Mouse (Mus musculus) midbrain, embryonic 10.5 days (tissue): ENCODE measurements around the gene Tmem259. TPM values are rescaled to one million over a fixed set of nuclear protein-coding genes. Genes with fewer than 3 reads are reported as not detected.
"Not testable (repeated sequence)": the region's sequence is repeated elsewhere in the genome, so short reads cannot be mapped to it uniquely, and the experiment has no call there.

Source experiments
- DNase-seq: peaks from one replicate; pipeline ENCODE4 v3.0.0-alpha.2; 2017; ENCODE audit warnings: low spot score
- H3K27ac ChIP-seq: fragments of 300-500 bp; sonication (generic); replicated peaks from 2 replicates; pipeline ENCODE4 v1.5.1; 2016; ENCODE audit warnings: mild to moderate bottlenecking
- H3K27me3 ChIP-seq: fragments of 300-500 bp; sonication (generic); 2 replicates; pipeline ENCODE4 v1.6.1; 2016; ENCODE audit warnings: low read depth, mild to moderate bottlenecking; ENCODE audit not compliant: poor library complexity, severe bottlenecking
- H3K36me3 ChIP-seq: fragments of 300-500 bp; sonication (generic); 2 replicates; pipeline ENCODE4 v1.6.1; 2016; ENCODE audit warnings: mild to moderate bottlenecking, moderate library complexity
- H3K4me1 ChIP-seq: fragments of 300-500 bp; sonication (generic); 2 replicates; pipeline ENCODE4 v1.6.1; 2016
- H3K4me3 ChIP-seq: fragments of 300-500 bp; sonication (generic); 2 replicates; pipeline ENCODE4 v1.5.1; 2016; ENCODE audit warnings: mild to moderate bottlenecking, moderate library complexity
- H3K9me3 ChIP-seq: fragments of 300-500 bp; sonication (generic); replicated peaks from 2 replicates; pipeline ENCODE4 v1.6.1; 2016; ENCODE audit warnings: mild to moderate bottlenecking
- WGBS: fragments of 180-500 bp; shearing (Covaris S2); methylation state at CpG from one replicate; pipeline ENCODE4 v1.1.7; 2016; 5-methylcytosine and 5-hydroxymethylcytosine counted together
- polyA plus RNA-seq: library from polyadenylated mRNA; unstranded; fragments of >200 nt; fragmentation: Nextera tagmentation; extraction: Ambion mirVana; gene quantifications from 2 replicates; pipeline ENCODE4 v1.2.1, GENCODE M21; 2016

Tmem259 gene
- polyA plus RNA-seq, 1 experiment from 2014 or later, result 11.0 TPM

DNA sequence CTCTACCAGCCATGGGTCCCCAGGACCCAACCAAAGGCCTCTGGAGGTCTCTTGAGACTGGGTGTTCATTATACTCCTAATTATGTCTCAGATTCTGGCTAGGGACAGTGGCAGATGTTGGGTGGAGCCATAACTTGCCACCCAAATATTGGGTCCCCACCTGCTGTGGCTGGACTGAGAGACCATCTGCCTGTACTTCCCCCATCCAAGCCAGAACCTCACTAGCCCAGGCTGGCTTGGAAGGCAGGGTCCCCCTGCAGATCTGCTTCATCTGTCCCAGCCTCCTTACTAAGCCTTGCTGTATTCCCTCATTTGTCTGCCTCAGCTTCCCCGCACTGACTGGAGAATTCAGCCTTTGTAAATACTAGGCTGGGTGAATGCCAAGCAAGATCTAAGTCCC lies 15.9 kb downstream of the Tmem259 start:
- no peak for DNase-seq
- Histone ChIP-seq H3K27ac (no peak overlapping the region), H3K4me3 (no peak overlapping the region), H3K9me3 (no peaks in the 10 kb centered on the region), H3K36me3 (peaks cover 57% of the 10 kb centered on the region), H3K27me3 (peaks cover 54% of the 10 kb centered on the region), H3K4me1 (peaks cover 13% of the 10 kb centered on the region)
- 82% methylated on average over 1 of the region's 1 CpGs for WGBS

DNA sequence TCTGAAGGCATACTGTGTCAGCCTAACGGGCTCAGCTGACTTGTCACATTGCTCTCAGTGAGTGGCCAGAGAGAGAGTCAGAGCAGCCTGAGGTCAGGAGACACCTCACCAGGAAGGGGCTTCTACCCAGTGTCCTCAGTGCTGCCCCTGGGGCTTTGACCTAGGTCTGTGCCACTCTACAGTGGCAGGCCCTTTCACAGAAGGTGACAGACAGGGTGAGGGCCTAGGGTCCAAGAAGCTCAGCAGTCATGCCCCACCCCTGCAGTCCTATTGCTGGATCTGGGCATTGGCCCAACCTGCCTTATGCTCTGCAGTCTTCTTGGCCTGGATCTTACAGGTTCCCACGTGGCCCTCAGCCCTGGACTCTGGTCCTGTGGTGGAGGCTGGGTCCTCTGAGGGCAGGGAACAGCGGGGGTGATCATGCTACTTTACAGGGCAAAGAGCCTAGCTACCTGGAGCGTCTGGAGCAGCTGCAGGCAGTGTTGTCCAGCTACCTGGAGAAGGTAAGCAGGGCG lies 17.2 kb downstream of the Tmem259 start:
- 91% methylated on average over 5 of the region's 5 CpGs for WGBS
- no peaks in the 10 kb centered on the region for H3K9me3 ChIP-seq
- peaks cover 69% of the 10 kb centered on the region for H3K36me3 ChIP-seq
- DNase-seq, result no peak
- H3K27ac ChIP-seq, result no peak overlapping the region
- peaks cover 13% of the 10 kb centered on the region for H3K4me1 ChIP-seq
- no peak overlapping the region for H3K4me3 ChIP-seq
- H3K27me3 ChIP-seq, result peaks cover 42% of the 10 kb centered on the region

DNA sequence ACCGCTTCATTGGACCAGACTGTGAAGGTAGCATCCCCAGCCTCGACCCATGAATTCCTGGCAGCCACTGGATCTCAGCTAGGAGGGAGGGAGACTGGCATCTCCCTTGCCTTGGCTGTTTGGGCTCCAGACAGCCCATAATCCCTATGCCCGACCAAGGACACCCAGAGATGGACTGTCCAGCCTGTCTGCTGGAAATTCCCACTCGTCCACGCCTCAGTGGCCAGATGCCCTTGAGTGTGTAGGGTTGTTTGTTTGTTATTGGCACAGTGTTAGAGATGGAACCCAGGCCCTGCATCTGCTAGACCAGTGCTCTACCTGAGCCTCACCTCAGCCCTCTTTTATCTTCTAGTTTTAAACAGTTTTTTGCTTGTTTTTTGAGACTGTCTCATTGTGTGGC lies 18.8 kb downstream of the Tmem259 start:
- Histone ChIP-seq H3K4me3 (no peak overlapping the region), H3K9me3 (no peaks in the 10 kb centered on the region), H3K27me3 (peaks cover 25% of the 10 kb centered on the region), H3K27ac (no peak overlapping the region), H3K4me1 (peaks cover 14% of the 10 kb centered on the region), H3K36me3 (peaks cover 78% of the 10 kb centered on the region)
- WGBS, result 90% methylated on average over 5 of the region's 5 CpGs
- no peak for DNase-seq

DNA sequence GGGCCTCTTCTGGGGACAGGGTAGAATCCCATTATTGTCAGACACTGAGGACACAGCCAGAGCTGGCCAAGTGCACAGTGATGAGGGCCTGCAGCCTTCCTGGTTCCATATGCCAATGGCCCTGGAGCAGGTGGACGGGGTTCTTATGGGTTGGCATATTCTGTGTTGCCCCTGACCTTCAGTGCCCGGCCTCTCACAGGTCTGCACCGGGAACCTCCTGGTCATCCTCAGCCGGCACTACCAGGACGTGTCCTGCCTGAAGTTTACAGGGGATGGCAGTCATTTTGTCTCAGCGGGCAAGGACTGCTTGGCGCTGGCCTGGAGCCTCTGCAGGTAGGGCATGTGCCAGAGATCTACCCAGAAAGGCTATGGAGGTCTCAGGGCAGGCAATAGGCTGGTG lies 19.4 kb downstream of the Tmem259 start:
- Histone ChIP-seq H3K4me1 (peaks cover 18% of the 10 kb centered on the region), H3K9me3 (no peaks in the 10 kb centered on the region), H3K27ac (no peak overlapping the region), H3K4me3 (no peak overlapping the region), H3K27me3 (peaks cover 19% of the 10 kb centered on the region), H3K36me3 (peaks cover 78% of the 10 kb centered on the region)
- WGBS, result 94% methylated on average over 7 of the region's 7 CpGs
- DNase-seq, result no peak

DNA sequence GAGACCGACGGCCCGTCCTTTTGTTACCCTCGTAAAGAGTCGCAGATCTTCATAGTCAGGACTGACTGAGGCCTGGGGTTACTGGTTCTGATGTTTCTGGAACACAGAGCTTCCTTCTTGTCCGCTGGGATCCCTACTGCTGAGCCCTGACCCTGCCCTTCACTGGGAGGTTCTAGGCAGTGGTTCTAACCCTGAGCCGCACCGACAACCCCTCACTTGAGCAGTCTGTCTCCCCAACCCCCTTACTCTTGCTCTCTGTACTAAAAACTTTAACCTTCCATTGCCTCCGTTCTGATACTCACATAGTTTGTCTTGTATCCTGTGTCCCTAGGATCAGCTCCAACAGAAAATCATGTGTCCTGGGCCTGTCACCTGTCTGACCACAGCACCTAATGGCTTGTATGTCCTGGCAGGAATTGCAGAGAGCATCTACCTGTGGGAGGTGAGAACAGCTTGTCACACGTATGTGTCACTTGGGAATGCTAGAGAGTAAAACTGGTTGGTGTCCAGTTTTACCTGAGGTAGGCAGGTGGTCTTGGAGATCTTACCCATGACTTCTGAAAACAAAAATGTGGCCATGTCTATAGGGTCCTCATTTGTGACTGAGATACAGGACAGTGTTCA lies 23.3 kb downstream of the Tmem259 start:
- Histone ChIP-seq H3K36me3 (peaks cover 47% of the 10 kb centered on the region), H3K27me3 (peaks cover 6% of the 10 kb centered on the region; the same call in 1 of the 2 replicates), H3K4me1 (peaks cover 38% of the 10 kb centered on the region), H3K4me3 (peak overlapping the region; percentile 80), H3K9me3 (no peaks in the 10 kb centered on the region), H3K27ac (peak overlapping the region; percentile 89)
- WGBS, result 22% methylated on average over 10 of the region's 10 CpGs
- DNase-seq, result no peak

DNA sequence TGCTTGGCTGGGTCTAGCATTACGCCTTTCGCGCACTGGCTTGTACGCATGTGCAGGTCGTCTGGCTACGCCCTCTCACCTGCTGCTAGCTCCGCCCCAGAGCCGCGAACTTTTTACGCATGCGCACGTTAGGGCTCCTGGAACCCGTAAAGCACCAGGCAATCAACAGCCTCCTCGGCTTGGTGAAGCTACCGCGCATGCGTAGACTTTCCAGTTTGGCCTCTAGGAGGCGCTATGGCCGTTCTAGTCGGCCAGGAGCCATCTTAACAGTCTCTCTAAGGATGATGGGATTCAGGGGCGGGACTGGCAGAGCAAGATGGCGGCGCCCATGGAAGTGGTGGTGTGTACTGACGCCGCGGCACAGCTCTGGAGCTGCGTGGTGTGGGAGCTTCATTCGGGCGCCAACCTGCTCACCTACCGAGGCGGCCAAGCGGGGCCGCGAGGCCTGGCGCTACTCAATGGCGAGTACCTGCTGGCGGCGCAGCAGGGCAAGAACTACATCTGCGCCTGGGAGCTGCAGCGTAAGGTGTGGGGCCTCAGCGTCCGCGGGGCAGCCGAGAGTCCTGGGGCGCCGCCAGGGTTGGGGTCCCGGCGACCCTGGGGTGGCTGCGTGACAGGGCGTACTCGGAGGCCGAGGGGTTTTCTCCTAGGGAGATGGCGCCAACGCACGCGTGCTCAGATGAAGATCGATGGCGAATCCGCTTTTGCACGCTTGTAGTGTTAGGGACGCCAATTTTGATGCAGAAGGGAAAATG lies 24.1 kb downstream of the Tmem259 start, which contains the start of gene Wdr18:
TSS of gene Wdr18 (plus strand) at position 306 of the 755 bp plus-strand sequence.
- under 1% methylated on average over 61 of the region's 61 CpGs for WGBS
- H3K27ac ChIP-seq, result peak within 1 kb of the TSS; percentile 89

DNA sequence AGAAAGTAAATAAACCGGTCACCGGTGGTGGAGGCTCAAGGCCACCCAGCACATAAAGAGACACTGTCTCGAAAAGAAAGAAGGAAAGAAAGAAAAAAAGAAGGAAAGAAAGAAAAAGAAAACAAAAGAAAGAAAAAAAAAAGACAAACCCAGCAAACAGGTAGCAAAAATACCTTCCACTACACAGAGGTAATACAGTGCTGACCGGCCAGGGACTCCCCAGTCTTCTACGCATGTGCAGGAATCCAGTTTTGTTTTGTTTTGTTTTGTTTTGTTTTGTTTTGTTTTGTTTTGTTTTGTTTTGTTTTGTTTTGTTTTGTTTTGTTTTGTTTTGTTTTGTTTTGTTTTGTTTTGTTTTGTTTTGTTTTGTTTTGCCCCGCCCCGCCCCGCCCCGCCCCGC lies 24.7 kb downstream of the Tmem259 start:
- peaks cover 46% of the 10 kb centered on the region for H3K4me1 ChIP-seq
- 0 out of 2 replicates have a peak overlapping the region, but pooled peaks have one; percentile 89 for H3K27ac ChIP-seq
- WGBS, result 35% methylated on average over 10 of the region's 10 CpGs
- DNase-seq, H3K9me3 ChIP-seq: not testable (repeated sequence)
- peaks cover 33% of the 10 kb centered on the region for H3K36me3 ChIP-seq
- peak overlapping the region; percentile 80 for H3K4me3 ChIP-seq
- peaks cover 15% of the 10 kb centered on the region; the same call in 1 of the 2 replicates for H3K27me3 ChIP-seq

More for the DNA sequence above, 24.1 kb downstream of the Tmem259 start, which contains the start of gene Wdr18:
- Histone ChIP-seq H3K27me3 (peaks cover 14% of the 10 kb centered on the region; the same call in 1 of the 2 replicates), H3K36me3 (peaks cover 39% of the 10 kb centered on the region), H3K4me3 (peak within 1 kb of the TSS; percentile 80), H3K4me1 (peaks cover 45% of the 10 kb centered on the region), H3K9me3 (no peaks in the 10 kb centered on the region)
- DNase-seq, result peak; percentile 100

DNA sequence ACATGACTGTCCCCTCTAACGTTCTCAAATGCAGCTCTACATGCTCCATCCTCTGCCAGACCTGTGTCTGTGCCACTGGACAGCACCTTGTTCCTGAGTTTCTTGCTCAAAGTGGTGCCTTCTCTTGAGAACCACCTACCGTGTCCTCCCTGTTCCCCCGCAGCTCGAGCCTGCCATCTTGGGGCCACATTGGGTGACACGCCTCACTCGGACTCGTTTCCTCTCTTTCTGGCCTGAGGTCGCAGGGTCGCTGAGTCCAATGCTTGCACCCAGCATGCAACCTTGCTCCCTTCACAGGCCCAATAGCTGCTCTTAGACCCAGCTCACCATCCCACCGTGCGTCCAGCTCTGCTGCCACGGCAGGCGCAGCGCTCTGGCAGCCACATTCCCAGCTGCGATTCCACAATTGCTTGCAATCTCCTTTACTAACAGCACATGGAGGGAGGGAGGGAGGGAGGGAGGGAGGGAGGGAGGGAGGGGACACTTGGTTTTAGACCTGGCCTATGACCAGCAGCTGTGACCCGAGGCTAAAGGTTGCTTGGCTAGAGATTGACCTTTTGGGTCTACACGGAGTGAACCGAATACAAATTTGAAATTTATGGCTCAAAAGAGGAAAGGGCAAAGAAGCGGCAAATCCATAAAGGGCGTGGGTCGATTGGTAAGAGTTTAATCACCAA lies 25.9 kb downstream of the Tmem259 start:
- WGBS, result 15% methylated on average over 21 of the region's 21 CpGs
- Histone ChIP-seq H3K27me3 (peaks cover 15% of the 10 kb centered on the region; the same call in 1 of the 2 replicates), H3K9me3 (no peaks in the 10 kb centered on the region), H3K4me3 (peak overlapping the region; percentile 29), H3K4me1 (peaks cover 46% of the 10 kb centered on the region), H3K36me3 (peaks cover 28% of the 10 kb centered on the region), H3K27ac (peak overlapping the region; percentile 65)
- peak; percentile 83 for DNase-seq

DNA sequence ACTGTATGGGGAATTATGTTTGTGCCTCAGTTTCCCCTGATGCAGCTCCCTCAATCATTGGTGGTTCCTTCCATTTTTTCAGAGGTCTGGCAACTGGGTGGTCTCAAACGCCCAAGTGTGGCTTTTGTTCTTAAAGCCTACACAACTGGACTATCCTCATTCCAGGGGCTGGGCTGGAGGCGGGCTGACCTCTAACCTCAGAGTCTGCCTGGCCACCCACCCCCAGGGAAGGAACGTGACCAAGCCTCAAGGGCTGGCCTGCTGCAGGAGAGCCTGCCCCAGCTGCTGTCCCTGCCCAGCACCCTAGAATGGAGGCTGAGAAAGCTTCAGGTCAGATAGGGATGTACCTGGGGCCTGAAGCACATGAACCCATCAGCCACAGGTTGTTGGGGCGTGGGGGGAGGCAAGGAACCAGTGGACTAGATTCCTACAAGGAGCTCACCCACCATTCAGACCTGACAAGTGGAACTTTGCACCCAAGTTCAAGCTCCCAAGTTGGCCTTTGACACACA lies 27.4 kb downstream of the Tmem259 start:
- WGBS, result 23% methylated on average over 4 of the region's 4 CpGs
- DNase-seq, result no peak
- Histone ChIP-seq H3K9me3 (no peaks in the 10 kb centered on the region), H3K36me3 (peaks cover 23% of the 10 kb centered on the region), H3K4me3 (no peak overlapping the region), H3K4me1 (peaks cover 46% of the 10 kb centered on the region), H3K27me3 (peaks cover 15% of the 10 kb centered on the region; the same call in 1 of the 2 replicates), H3K27ac (peak overlapping the region; percentile 24)

DNA sequence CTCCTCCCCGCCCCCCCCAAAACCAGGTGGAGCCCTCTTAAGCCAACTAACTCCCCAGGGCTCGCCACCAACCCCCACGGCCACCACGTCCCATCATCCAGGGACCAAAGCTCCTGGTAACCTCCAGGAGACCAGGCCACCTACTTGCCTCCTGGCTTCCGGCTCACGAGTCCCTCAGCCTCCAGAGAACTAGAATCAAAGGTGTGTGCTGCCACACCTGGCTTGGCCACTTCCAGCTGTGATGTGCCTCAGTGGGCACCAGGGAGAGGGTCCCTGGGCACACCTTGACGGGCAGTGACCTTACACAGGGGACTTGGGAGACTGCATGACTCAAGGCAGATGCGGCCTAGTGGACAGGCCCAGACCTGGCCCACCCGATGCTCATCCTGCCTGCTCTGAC lies 28.4 kb downstream of the Tmem259 start:
- Histone ChIP-seq H3K4me3 (no peak overlapping the region), H3K4me1 (peaks cover 39% of the 10 kb centered on the region), H3K27me3 (peaks cover 15% of the 10 kb centered on the region; the same call in 1 of the 2 replicates), H3K27ac (peak overlapping the region; percentile 24; the same call in 1 of the 2 replicates), H3K36me3 (peaks cover 27% of the 10 kb centered on the region), H3K9me3 (no peaks in the 10 kb centered on the region)
- no peak for DNase-seq
- WGBS, result 73% methylated on average over 9 of the region's 9 CpGs

DNA sequence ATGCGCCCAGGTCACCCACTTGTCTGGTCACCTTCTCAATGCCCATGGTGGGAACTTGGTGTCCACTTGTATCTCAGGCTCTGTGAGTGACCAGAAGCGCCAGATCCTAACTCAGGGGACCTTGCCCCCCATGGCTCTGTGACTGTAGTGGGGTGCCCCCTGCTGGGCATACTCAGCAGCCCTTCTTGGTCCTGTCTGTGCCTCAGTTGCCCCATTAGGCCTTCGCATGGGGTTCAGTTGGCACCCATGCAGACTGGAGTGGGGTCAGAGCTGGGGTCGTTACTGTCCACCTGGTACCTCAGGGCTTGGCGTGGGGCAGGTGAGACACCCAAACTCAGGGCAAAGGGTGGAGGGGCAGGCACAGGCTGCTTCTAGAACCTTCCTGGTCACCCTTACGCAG lies 30.2 kb downstream of the Tmem259 start:
- peaks cover 15% of the 10 kb centered on the region; the same call in 1 of the 2 replicates for H3K27me3 ChIP-seq
- WGBS, result 87% methylated on average over 6 of the region's 6 CpGs
- peaks cover 32% of the 10 kb centered on the region for H3K4me1 ChIP-seq
- H3K4me3 ChIP-seq, result no peak overlapping the region
- H3K9me3 ChIP-seq, result no peaks in the 10 kb centered on the region
- DNase-seq, result no peak
- H3K27ac ChIP-seq, result no peak overlapping the region
- H3K36me3 ChIP-seq, result peaks cover 44% of the 10 kb centered on the region

DNA sequence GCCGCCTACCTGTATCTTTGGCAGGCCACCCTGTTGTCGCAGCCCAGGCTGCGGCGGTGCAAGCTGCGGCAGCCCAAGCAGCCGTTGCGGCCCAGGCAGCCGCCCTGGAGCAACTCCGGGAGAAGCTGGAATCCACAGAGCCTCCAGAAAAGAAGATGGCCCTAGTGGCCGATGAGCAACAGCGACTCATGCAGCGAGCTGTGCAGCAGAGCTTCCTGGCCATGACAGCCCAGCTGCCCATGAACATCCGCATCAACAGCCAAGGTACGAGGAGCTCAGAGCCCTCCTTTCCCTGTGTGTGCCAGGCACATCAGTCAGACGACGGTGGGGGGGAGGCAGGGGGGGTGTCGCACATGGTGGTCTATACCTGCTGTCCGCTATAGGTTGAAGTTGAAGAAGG lies 33.5 kb downstream of the Tmem259 start:
- WGBS, result 86% methylated on average over 18 of the region's 18 CpGs
- Histone ChIP-seq H3K9me3 (no peaks in the 10 kb centered on the region), H3K27me3 (peaks cover 8% of the 10 kb centered on the region; the same call in 1 of the 2 replicates), H3K4me1 (peaks cover 34% of the 10 kb centered on the region), H3K4me3 (no peak overlapping the region), H3K36me3 (peaks cover 58% of the 10 kb centered on the region), H3K27ac (no peak overlapping the region)
- no peak for DNase-seq
